Mouse (Mus musculus): Measurements from ENCODE around the gene Gm960. TPM values are rescaled to one million over a fixed set of nuclear protein-coding genes. Genes with fewer than 3 reads are reported as not detected.

The Gm960 gene
- polyA plus RNA-seq (2014; fragmentation: Illumina TruSeq; extraction: RNeasy Lipid Tissue Mini Kit (QIAGEN cat#74804); ENCODE audit: low read depth, low replicate concordance): not detected

DNA sequence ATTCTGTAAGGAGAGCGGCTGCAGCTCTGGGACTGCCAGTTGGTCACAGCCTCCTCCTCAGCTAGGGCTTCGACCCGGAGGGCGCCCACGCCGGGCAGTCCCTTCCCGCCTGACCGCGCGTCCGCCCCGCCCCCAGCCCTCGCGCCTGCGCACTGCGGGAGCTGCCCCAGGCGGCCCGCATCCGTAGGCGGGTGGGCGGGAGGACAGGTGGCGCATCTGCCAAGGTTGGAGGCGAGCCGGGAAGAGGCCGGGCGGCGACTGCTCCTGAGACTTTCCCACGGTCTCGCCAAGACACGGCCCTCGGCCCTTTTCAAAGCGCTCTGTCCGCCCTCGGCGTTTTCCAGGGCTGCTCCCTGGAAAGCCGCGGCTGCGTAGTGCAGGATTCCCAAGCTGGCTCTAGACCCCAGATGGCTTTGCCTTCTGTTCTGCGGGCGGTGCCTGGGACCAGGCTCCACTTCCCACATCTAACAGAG, at the start of gene Gm960:
Gm960 (minus strand) TSS at position 464 of the 473 bp plus-strand sequence.

DNA sequence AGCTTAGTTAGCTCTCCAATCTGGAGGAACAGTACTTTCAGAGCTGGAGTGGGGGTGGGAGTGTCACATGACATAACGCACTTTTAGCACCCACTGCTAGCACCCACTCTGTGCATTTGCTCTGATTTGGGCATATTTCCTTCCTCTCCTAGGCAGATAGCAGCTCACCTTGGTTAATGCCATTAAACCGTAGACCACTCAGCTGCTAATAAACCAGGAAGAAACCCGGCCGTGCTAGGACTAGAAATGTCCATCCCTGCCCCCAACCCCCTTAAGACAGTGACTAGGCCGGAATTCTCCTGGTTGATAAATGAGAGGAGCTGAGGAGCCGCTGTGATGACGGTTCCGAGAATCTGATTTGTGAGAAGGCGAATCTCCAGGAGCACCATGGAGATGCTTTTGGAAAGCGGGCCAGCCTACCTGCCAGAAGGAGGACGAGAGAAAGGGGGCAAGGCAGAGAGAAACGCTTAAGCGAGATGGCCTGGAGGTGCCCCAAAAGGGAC, 12.7 kb upstream of the Gm960 start, which contains the start of gene Sptbn2:
Sptbn2 (plus strand) TSS at position 70 of the 503 bp plus-strand sequence.

DNA sequence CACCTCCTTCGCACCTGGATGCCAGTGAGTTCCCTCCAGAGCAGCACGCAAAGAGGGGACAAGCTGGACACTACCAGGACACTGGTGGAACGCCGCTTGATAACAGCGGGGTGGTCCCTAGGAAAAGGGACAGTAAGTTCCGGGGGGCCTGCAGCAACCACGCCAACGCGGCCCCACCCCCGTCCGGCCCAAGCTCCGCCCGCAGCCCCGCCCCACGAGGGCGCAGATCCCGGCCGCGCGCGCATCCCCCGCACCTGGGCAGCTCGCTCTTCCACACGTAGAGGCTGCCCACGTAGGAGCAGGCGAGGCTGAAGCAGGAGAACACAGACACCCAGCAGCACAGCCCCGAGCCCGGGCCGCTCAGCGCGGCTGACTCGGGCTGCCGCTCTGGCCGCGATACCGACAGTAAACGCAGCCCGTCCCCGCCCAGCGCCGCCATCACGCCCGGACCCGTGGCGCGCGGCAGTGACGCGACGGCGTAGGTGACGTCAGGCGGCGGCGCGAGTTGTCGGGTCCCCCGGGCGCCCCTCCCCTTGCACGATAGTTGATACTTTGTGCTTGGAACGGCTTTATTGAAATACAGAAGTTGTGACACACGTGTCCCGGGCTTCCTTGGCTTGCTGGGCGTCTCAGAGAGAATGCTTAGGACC, 73.2 kb downstream of the Gm960 start, which contains the start of gene Rce1:
Rce1 (minus strand) TSS at position 463 of the 650 bp plus-strand sequence.

GRCm38 (mm10) chr19:4615151-4616093, 83.0 kb downstream of the Gm960 start, which contains the start of gene Lrfn4:
Lrfn4 (minus strand) TSS chr19:4615667.

Other genes starting within 250 kb of the Gm960 start
- gene Syt12, start 221.2 kb downstream of the Gm960 start, polyA plus RNA-seq (2014; fragmentation: Illumina TruSeq; extraction: RNeasy Lipid Tissue Mini Kit (QIAGEN cat#74804); ENCODE audit: low read depth, low replicate concordance): 6.5 TPM
- gene 2010003K11Rik, start 200.1 kb downstream of the Gm960 start, polyA plus RNA-seq (2014; fragmentation: Illumina TruSeq; extraction: RNeasy Lipid Tissue Mini Kit (QIAGEN cat#74804); ENCODE audit: low read depth, low replicate concordance): 2.7 TPM
- gene Pcx, start 188.2 kb downstream of the Gm960 start, polyA plus RNA-seq (2014; fragmentation: Illumina TruSeq; extraction: RNeasy Lipid Tissue Mini Kit (QIAGEN cat#74804); ENCODE audit: low read depth, low replicate concordance): 8.6 TPM
- not detected for gene Lrfn4, start 83.0 kb downstream of the Gm960 start, polyA plus RNA-seq (2014; fragmentation: Illumina TruSeq; extraction: RNeasy Lipid Tissue Mini Kit (QIAGEN cat#74804); ENCODE audit: low read depth, low replicate concordance)
- gene Rce1, start 73.0 kb downstream of the Gm960 start, polyA plus RNA-seq (2014; fragmentation: Illumina TruSeq; extraction: RNeasy Lipid Tissue Mini Kit (QIAGEN cat#74804); ENCODE audit: low read depth, low replicate concordance): 3.0 TPM
- not detected for gene Sptbn2, start 12.5 kb upstream of the Gm960 start, polyA plus RNA-seq (2014; fragmentation: Illumina TruSeq; extraction: RNeasy Lipid Tissue Mini Kit (QIAGEN cat#74804); ENCODE audit: low read depth, low replicate concordance)
- gene Rbm4b, start 57.8 kb upstream of the Gm960 start, polyA plus RNA-seq (2014; fragmentation: Illumina TruSeq; extraction: RNeasy Lipid Tissue Mini Kit (QIAGEN cat#74804); ENCODE audit: low read depth, low replicate concordance): 20.7 TPM
- 13.5 TPM for gene Rbm4, start 95.2 kb upstream of the Gm960 start, polyA plus RNA-seq (2014; fragmentation: Illumina TruSeq; extraction: RNeasy Lipid Tissue Mini Kit (QIAGEN cat#74804); ENCODE audit: low read depth, low replicate concordance)
- gene Gm21992, start 112.9 kb upstream of the Gm960 start, polyA plus RNA-seq (2014; fragmentation: Illumina TruSeq; extraction: RNeasy Lipid Tissue Mini Kit (QIAGEN cat#74804); ENCODE audit: low read depth, low replicate concordance): 1.9 TPM
- 6.0 TPM for gene Rbm14, start 113.0 kb upstream of the Gm960 start, polyA plus RNA-seq (2014; fragmentation: Illumina TruSeq; extraction: RNeasy Lipid Tissue Mini Kit (QIAGEN cat#74804); ENCODE audit: low read depth, low replicate concordance)
- 1.8 TPM for gene Ccs, start 140.7 kb upstream of the Gm960 start, polyA plus RNA-seq (2014; fragmentation: Illumina TruSeq; extraction: RNeasy Lipid Tissue Mini Kit (QIAGEN cat#74804); ENCODE audit: low read depth, low replicate concordance)
- gene Ccdc87, start 140.7 kb upstream of the Gm960 start, polyA plus RNA-seq (2014; fragmentation: Illumina TruSeq; extraction: RNeasy Lipid Tissue Mini Kit (QIAGEN cat#74804); ENCODE audit: low read depth, low replicate concordance): not detected
- 112 TPM for gene Ctsf, start 156.5 kb upstream of the Gm960 start, polyA plus RNA-seq (2014; fragmentation: Illumina TruSeq; extraction: RNeasy Lipid Tissue Mini Kit (QIAGEN cat#74804); ENCODE audit: low read depth, low replicate concordance)
- 2.0 TPM for gene Actn3, start 179.2 kb upstream of the Gm960 start, polyA plus RNA-seq (2014; fragmentation: Illumina TruSeq; extraction: RNeasy Lipid Tissue Mini Kit (QIAGEN cat#74804); ENCODE audit: low read depth, low replicate concordance)
- 38.0 TPM for gene Zdhhc24, start 180.0 kb upstream of the Gm960 start, polyA plus RNA-seq (2014; fragmentation: Illumina TruSeq; extraction: RNeasy Lipid Tissue Mini Kit (QIAGEN cat#74804); ENCODE audit: low read depth, low replicate concordance)
- gene Bbs1, start 208.0 kb upstream of the Gm960 start, polyA plus RNA-seq (2014; fragmentation: Illumina TruSeq; extraction: RNeasy Lipid Tissue Mini Kit (QIAGEN cat#74804); ENCODE audit: low read depth, low replicate concordance): 4.8 TPM
- gene Dpp3, start 229.6 kb upstream of the Gm960 start, polyA plus RNA-seq (2014; fragmentation: Illumina TruSeq; extraction: RNeasy Lipid Tissue Mini Kit (QIAGEN cat#74804); ENCODE audit: low read depth, low replicate concordance): 4.0 TPM
- gene Peli3, start 244.5 kb upstream of the Gm960 start, polyA plus RNA-seq (2014; fragmentation: Illumina TruSeq; extraction: RNeasy Lipid Tissue Mini Kit (QIAGEN cat#74804); ENCODE audit: low read depth, low replicate concordance): 4.0 TPM

Measured in adrenal gland, adult 10 weeks (tissue).